Mouse (Mus musculus): ENCODE results near the gene Ankrd2.

The Ankrd2 gene

DNA sequence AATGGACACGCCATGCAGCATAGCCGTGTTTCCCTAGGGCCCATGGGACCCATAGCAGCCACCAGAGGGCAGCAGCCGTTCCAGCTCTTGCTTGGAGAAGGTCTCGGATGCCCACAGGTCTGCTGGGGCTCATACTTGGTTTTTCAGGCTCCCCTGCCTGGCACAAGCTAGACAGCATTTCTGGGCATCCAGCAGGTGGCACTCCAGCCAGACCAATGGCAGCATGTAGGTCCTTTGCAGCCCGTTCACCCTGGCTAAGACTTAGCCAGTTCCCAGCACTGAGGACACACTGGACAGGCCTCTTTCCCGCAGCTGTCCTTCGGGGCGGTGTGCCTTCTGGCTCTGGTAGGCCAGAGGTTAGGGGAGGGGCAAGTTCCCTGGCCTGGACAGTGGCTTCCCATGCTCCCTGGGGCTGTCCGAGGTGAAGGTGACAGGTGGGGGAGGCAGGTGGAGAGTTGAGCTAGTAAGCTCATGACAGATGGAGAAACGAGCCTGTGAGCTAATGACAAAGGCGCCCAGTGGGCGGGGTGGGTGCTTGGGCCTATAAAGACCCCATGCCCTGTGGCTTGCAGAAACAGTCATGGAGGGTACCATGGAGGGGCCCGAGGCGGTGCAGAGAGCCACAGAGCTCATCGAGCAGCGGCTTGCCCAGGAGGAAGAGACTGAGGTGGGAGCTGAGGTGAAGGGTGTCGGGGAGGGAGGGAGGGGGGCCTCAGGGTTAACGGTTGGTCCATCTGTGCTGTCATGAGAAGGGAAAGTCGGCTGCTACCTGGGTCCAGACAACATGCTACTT is at the start of gene Ankrd2:
Gene Ankrd2 (plus strand): TSS at position 545 of the 793 bp plus-strand sequence.
- peak; percentile 93 to 96 for DNase-seq

DNA sequence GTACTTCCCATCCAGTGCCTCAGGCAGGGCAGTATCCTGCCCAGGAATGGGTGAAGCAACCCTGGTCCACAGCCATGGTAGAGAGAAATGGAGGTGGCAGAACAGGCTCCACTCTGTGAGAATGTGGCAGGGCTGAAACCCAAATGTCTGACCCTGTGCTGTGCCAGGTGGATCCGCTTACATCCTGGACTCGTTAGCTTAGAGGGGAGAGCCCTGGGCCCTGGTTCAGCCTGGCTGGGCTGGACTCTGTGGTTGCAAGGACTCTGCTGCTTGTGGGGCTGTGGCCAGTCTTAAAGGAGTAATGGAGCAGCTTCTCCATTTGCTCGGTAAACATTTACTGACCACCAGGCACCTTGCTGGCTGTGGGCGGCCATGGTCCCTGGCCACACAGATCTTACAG is 48.6 kb upstream of the Ankrd2 start:
- DNase-seq, result no peak

DNA sequence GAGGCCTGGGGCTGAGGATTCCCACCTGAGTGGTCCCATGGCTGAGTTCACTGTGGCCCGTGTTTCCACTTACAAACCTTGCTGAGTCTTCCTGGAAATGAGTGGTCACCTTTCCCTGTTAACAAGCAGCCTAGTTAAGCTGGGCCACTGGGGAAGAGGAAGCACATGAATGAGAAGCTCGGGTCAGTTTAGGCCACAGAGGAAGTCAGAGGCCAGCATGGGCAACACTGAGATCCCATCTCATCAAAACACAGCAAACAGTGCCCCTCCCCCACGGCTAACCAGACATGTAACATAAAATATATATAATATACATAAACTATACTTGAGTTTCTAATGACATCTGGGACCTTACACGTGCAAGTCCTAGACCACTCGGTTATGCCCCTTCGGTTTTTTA is 46.0 kb upstream of the Ankrd2 start:
- peak in 1 of 2 experiments; percentile 38 for DNase-seq

DNA sequence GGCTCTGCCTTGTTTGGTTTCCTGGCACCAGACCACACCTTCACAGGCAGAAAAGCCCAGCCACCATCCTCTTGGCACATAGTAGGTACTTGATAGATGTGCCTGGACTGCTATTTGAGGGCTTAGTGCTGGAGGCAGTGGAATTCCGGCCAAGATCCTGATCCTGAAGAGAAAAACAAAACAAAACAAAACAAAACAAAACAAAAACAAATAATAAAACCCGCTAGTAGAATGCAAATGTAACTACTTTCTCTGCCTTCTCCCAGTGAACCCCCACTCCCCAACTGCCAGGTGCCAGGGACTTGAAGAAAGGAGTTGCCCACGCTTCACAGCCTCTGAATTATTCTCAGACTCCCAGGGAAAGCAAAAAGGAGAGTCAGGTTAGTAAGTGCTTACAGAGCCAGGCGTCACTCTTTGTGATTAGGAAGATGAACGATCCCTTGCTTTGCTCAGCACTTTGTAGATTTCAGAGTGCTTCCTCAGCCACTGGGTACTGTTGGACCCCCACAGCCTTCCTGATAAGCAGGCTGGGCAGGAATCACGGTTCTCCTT is 43.8 kb upstream of the Ankrd2 start:
- DNase-seq, result peak in 1 of 2 experiments; percentile 21

DNA sequence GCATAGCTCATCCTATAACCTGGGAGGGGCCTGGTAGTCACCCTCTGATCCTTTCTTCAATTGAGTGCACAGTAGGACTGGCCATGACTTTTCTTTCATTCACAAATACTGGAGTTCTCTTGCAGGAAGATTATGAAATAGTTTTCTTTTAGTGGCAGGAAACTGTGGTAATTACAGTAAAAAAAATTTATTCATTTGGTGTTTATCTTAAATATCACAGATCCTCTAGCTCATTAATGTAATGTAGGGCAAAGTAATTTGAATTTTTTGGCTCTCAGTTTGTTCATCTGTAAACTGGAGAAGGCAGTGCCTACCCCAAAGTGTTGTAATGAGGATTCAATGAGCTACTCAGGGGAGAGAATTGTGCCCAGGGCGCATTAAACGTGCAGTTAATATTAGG is 42.8 kb upstream of the Ankrd2 start:
- DNase-seq, result no peak

DNA sequence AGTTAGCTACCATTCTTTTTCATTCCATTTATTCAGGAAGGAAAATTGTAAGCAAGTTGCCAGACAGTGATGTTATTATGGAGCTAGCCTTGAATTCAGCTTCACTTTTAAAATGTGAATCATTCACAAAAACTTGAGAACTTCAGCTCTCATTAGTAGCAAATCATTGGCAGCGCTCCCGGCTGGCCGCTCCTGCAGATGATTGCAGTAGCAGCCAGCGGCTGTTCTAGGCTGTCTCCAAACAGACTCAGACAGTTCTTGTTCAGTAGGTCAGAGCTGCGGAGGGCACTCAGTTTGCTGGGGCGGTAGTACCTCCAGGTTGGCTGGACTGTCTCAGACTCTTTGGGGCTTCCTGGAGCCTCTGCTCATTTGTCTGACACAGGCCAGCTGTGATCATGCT is 42.3 kb upstream of the Ankrd2 start:
- DNase-seq, result peak; percentile 92 to 94

DNA sequence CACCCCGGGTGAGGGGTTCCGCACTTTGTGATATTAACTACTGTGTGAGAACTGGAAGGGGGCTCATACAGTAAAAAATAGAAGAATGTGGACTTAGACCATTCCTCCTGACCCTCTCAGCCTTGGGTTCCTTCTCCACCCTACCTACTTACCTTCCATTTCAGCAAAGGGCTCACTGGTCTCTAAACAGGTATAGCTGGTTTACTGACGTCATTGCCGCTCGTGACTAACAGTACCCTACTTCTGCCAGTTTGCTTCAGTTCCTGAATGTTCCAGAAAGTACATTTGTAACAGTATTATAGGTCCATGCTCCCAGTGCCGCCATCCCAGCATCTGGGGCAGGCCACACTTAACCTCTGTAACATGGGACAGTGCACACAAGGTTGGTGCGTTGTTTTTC is 41.8 kb upstream of the Ankrd2 start:
- peak in 1 of 2 experiments; percentile 44 for DNase-seq

DNA sequence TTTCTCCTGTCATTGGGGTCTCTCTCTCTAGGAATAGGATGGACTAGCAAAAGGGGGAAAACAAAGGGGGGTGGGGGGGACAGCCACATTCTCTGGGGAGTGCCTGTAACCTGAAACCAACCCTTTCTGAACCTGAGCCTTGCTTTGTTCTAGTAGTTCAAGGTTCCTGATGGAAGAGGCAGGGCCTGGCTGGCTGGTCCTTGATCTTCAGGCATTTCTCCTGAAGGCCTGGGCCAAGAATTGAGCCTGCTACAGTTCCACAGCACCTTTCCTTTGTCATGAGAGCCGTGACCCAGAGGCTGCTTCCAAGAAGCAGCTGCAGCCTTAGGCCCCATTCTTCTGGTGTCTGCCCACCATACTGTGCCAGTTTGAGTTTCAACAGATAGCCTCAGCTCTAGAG is 40.3 kb upstream of the Ankrd2 start:
- DNase-seq, result no peak

DNA sequence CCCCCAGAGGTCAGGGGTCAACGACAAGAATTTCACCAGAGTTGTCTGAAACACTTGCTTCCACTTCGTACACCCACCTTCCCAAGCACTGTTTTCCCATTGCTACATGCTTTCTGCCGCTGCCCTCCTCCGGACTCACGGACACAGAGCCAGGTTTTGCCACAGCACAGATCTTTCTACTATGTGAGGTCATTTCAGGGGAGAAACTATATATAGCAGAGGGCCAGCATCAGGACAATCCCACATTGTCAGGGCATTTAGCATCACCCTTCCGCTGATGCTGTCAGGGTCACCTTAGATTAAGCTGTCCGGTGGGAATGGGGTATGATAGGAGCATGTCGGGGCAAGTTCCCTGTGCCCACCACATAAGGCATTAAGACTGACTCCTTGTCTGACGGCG is 38.7 kb upstream of the Ankrd2 start:
- DNase-seq, result no peak

DNA sequence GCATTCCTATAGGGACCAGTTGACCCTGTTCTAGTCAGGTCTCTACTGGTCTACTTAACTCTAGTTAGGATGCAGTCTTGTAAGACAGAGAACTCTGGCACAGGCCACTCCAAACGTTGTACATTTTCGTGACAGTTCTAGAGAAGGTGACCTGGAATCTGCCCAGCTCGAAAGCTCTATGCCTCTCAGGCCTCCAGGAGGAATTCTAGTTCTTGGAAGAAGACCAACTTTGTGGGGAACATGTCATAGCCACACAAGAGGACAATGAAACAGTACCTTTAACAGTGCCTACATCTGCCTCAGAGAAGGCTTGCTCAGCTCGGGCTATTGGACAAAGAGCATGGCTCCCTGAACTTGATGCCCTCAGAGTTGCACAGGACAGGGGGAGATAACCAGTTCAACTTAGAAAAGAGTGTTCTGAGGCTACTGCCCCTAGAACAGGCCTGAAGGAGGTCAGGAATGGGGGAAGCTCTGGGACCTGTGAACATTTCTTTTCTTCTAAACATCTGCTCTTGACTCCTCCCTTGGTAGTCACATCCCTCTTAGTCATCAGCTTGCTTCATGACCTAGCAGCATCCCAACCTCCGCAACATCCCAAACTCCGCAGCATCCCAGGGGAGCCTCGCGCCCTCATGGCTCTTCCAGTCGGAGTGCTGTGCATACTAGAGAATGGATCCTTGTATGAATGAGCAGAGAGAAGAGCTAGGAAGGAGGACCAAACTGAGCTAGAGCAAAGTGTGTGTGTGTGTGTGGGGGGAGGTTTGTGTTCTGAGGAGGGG is 36.8 kb upstream of the Ankrd2 start:
- no peak for DNase-seq

DNA sequence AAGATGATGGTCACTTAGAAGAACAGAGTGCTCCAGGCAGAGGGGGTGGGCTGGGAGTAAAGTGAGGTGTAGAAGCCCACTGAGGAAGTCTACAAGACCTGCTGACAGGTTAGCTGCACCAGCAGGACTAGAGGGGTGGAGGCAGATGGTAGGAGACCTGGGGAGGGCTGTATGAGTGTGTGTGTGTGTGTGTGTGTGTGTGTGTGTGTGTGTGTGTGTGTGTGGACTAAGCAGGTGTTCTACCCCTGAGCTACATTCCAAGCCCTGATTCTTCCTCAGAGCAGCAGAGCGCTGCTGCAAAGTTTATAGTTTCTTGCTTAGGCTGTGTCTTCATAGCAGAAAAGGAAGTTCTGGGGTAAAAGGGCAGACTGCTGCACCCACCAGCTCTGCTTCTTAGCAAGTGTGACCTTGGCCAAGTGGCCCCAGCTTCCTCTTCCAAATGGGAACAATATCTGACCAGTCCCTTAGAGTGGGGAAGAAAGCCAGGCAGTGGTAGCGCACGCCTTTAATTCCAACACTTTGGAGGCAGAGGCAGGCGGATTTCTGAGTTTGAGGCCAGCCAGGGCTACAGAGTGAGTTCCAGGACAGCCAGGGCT is 36.0 kb upstream of the Ankrd2 start:
- peak in 1 of 2 experiments; percentile 56 for DNase-seq

DNA sequence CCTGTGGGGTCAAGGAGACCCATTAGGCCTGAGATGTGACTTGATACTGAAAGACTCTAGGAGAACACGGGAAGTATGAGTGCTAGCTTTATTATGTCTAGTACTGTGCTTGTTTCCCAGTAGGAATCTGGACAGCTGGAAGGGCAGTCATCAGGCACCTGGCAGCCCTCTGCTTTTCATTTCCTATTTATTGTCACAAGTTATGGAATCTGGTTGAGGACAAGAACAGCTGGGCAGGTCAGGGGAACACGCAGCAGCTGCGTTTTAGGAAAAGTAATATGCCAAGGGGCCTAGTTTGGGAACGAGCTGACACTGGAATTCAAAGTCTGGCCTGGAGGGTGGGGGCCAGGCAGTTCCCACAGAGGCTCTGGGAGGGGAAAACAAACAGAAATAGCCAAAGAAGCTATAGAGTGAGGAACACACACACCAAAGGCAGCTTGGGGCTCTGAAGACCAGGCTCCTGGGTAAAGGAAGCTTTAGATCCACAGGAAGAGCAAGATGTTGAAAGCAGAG is 35.3 kb upstream of the Ankrd2 start:
- DNase-seq, result peak in 1 of 2 experiments; percentile 43

DNA sequence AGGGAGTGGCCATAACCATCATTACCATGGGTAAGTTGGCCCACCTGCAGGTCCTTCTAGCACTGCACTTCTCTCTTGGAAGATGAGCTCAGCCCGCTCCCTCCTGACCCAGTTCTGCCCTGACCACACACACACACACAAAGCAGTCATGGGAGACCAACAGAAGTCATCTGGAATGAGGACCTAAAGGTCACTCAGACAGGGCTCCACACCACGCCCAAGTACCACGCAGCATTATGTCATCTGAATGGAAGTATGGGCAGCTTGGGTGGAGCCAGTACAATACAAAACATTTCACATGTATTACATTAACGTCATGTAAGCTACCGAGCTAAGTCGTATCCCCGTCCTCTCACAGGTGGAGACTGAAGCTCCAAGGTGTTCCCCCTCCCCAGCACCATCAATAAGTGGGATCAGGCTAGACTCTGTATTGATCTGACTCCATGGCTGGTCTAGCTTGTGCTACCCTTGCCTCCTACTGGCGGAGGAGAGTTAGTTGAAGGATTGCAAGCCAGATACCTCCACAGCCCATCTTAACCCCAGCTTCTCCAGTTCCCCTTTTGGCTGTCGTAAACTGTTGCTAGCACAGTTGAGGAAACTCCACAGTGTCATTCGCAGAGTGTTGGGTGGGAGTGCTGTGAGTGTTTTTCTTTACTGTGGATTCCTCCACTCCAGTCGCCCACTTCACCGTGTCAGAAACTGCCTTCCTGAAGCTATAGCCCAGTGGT is 34.4 kb upstream of the Ankrd2 start:
- DNase-seq, result no peak

DNA sequence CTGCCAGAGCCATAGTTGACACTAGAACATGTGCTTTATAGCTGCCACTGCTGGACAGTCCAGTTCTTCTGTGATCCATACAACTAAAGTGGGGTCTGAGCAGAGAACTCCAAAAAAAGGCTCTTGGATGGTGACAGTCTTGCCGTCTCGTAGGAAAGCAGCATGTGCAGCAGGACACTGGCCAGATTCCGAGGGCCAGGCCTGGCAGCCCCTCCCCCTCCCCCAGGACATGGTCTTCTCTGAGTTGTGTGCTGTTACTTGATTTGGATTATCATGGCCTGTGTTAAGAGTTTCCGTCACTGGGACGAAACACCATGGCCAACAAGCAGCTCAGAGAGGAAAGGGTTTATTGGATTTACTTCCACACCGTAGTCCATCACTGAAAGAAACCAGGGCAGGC is 31.5 kb upstream of the Ankrd2 start:
- DNase-seq, result no peak

DNA sequence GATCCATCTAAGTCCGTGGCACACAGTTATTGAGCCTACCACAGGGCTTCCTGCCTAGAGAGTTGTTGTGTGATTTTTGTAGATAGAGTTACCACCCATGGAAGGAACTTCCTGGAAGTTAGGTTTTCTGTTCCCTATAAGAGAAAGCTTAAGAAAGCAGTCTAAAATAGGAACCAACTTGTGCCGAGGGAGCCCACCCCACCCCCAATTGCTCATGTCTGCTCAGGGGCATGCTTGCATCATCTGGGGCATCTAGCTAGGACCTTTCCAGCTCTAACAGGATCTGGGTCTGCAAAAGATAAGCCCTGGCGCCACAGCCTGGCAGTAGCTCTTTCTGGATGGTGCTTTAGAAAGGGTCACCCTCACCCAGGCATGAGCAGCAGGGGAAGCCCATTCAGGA is 30.2 kb upstream of the Ankrd2 start:
- no peak for DNase-seq

DNA sequence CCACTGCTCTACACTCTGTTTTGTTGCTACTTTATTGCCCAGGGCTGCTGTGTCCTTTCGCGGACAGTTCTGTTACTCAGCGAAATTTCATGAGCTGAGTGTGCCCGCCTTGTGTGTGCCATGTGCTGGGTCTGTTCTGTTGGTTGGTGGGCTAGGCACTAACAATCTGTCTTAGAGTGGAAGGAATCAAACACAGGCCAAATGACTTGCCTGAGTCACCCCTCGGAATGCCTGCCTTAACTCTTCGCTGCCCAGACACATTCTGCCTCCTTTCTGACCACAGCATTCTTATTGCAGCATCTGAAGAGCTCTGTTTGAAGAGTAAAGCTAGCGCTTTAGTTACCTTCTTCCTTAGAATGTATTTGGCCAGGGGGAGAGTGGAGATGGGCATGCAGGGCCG is 29.2 kb upstream of the Ankrd2 start:
- no peak for DNase-seq

DNA sequence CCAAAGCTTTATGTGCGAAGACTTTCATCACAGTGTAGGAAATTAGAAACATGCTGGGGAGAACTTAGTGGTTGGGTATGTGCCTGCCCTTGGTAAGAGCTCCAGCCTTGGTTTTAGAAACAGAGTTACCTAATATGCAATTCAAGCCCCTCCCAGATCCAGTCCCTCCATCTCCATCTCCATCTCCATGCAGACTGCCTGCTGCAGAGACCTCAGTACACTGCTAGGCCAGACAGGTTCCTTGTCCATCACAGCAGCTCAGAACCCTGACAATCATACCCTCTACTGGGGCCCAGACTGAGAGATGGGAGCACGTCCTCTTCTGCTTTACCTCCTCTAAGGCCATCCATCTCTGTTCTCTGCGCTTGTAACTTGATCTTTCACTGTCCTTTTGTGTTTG is 27.2 kb upstream of the Ankrd2 start:
- DNase-seq, result no peak

DNA sequence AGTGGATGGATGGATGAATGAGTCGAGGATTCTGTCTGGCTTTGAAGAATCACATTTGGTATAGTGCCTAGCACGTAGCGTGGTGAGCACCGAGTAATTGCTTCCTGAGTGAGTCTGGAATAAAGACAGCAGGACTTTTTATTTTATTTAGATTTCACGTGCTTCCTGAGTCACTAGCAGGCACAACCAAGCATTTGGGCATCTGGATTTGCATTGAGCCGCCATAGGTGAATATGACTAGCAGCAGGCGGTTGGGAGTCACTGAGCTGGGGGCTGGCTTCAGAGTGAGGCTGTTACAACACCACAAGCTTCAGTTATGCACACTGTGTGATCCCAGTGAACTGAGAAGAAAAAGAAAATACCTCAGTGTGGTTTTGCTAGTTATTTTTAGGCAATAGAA is 26.7 kb upstream of the Ankrd2 start:
- no peak for DNase-seq

DNA sequence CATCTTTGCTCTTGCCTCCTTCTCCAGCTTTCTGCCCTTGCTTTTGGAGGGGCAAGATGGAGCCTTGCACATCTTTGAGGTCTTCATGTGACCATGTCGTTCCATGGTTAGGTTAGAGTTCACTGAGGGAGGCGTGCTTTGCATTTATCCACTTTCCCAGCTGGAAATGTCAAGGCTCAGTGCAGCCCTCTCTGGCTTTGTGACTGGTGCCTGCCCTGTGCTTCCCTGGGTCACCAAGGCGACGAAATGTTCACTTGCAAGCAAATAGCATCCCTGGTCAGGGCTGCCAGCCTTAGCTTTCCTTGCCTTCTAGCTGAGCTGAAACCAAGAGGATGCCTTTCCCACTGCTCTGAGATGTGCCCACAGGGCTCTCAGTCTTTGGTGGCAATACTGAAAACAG is 25.4 kb upstream of the Ankrd2 start:
- DNase-seq, result no peak

DNA sequence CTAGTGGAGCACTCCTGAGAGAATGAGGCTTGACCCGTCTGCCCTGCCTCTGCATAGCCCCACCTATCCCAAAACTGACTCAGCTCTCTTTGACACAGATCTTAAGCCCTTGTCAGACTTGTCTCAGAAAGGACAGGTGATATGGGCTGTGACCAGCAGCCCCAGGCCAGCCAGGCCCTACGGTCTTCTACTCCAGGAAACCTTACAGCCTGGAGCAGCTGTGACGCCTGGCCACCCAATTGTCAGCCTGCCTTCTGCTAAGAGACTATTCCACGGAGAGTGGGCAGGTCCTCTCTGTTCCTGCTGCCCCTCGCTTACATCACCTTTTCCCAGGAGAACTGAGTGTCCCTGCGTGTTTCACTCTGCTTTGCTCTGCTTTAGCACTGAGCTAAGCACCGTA is 24.7 kb upstream of the Ankrd2 start:
- DNase-seq, result no peak

DNA sequence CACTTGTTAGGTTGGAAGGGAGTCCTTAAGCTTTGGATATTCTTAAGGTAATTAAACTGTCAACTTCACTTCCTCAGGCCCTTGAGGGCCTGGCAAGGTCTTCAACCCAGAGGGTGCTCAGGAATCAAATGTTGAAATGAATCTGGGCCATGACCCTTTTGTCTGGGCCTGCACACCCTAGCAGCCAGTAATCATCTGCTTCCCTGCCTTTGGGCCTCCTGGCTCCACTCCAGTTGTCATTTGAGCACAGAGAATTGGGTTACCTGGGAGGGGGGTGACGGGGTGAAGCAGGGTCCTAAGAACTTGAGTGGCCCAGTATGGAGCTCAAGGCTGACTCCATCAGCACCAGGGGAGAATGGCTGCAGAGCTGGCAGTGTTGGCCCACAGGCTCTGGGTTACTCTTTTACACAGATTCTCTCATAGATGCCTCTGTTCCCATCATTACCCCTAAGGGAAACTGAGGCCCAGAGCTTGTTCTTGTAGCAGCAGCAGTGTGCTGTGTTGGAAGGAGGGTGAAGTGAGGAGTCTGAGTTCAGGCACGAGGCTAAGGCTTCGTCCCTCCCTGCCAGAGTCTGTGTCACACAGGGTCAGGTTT is 21.5 kb upstream of the Ankrd2 start:
- DNase-seq, result no peak

DNA sequence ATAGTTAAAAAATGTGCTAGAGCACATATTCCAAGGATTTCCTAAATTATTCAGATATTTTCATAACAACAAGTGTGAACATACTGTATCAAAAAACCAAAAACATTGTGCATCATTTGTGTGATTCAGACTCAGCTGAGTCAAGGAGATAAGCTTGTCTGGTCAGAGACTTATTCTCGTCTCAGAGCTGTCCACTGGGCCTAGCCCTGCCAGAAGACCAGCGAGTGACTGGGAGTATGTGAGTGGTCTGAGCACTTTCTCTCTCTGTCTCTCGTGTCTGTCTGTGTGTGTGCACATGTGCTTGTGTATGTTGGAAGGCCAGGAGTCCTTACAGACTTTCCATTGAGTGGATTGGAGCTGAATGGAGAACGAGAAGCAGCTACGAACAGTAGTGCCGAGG is 20.8 kb upstream of the Ankrd2 start:
- no peak for DNase-seq
